Mouse (Mus musculus): Measurements from ENCODE around the gene Ipo11. TPM values are rescaled to one million over a fixed set of nuclear protein-coding genes. Genes with fewer than 3 reads are reported as not detected.
A peak's percentile ranks its signal among the peaks of the same experiment; 100 is the strongest.
"Not testable (repeated sequence)": the region's sequence is repeated elsewhere in the genome, so short reads cannot be mapped to it uniquely, and the experiment has no call there.

Ipo11 gene
- polyA plus RNA-seq, 1 experiment from 2014 or later = 55.9 TPM

DNA sequence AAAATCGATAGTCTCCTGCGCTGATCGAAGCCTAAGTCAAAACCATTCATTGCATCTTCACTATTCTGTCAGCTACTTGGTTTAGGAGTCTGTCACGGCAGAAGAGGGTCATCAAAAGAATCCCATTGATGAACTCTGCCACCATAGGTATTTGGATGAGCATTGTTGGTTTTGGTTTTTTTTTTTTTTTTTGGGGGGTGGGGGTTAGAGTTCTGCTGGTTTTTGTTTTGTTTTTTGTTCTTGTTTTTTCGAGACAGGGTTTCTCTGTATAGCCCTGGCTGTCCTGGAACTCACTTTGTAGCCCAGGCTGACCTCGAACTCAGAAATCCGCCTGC is 347 bp upstream of the Ipo11 start:
- Histone ChIP-seq H3K4me2 (replicated peaks) (peak overlapping the region; percentile 73), H3K27ac (no peak overlapping the region), H3K4me1 (peaks cover 5% of the 10 kb centered on the region; the same call in 1 of the 2 replicates), H3K9me3 (no peaks in the 10 kb centered on the region), H3K27me3 (replicated peaks) (no peaks in the 10 kb centered on the region), H3K9ac (no peak overlapping the region), H3K4me3 (peak overlapping the region; percentile 100), H3K36me3 (no peaks in the 10 kb centered on the region)
- WGBS = 27% methylated on average over 7 of the region's 7 CpGs
- ATAC-seq (ENCODE audit: low FRiP score, low read depth) = peak; percentile 25

- 0 out of 2 replicates have a peak overlapping the region, but pooled peaks have one; percentile 43 for H3K27ac ChIP-seq
- H3K36me3 ChIP-seq = no peaks in the 10 kb centered on the region
- no peaks in the 10 kb centered on the region for H3K27me3 ChIP-seq (replicated peaks)
- WGBS = 8% methylated on average over 9 of the region's 9 CpGs
- no peaks in the 10 kb centered on the region for H3K9me3 ChIP-seq
- H3K4me3 ChIP-seq = peak overlapping the region; percentile 100
- H3K4me1 ChIP-seq = peaks cover 5% of the 10 kb centered on the region; the same call in 1 of the 2 replicates
- ATAC-seq (ENCODE audit: low FRiP score, low read depth) = no peak
- H3K9ac ChIP-seq = peak overlapping the region; percentile 89
- peak overlapping the region; percentile 73 for H3K4me2 ChIP-seq (replicated peaks)
Observed at GRCm38 (mm10) chr13:106935871-106936255, 895 bp downstream of the Ipo11 start.

GRCm38 (mm10) chr13:106929201-106929600 is 7.6 kb downstream of the Ipo11 start:
- Histone ChIP-seq H3K27ac (no peak overlapping the region), H3K4me2 (replicated peaks) (no peak overlapping the region), H3K27me3 (replicated peaks) (no peaks in the 10 kb centered on the region), H3K9me3 (peaks cover 12% of the 10 kb centered on the region), H3K36me3 (peaks cover 10% of the 10 kb centered on the region), H3K4me3 (no peak overlapping the region), H3K9ac (no peak overlapping the region), H3K4me1 (no peaks in the 10 kb centered on the region)
- ATAC-seq (ENCODE audit: low FRiP score, low read depth) = no peak
- 96% methylated on average over 2 of the region's 2 CpGs for WGBS

DNA sequence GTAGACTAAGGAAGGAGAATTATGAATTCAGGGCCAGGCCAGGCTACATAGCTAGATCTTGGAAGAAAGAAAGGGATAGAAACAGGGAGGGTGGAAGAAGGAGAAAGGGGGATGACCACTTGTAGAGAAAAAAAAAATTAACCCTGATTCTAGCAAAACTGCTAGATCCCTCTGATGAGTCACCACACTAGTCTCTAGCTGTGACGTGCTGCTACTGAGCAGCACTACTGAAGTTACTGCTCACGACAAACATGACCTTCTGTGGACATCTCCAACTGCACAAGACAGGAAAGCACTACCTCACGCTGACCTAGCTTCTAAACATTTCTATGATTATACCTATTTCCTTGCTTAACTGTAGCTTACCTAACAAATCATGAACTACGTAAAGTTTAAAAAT is 8.5 kb downstream of the Ipo11 start:
- ATAC-seq (ENCODE audit: low FRiP score, low read depth) = no peak
- peaks cover 12% of the 10 kb centered on the region for H3K36me3 ChIP-seq

DNA sequence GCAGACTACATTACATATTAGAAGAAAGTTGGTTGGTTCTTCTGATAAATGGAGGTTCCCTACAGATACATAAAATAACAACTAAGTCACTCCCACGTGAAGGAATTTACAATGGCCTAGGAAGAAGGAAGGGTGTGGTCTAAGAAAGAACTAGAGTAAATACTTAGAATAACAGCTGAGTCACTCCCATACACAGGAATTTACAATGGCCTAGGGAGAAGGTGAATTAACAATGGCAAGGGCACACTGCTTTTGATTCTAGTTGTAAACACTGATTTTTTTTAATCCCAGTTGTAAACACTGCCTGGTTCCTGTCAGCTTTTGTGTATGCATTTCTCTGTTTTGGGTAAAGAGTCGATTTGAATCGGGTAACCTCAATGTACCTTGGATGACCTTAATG is 10.8 kb downstream of the Ipo11 start:
- H3K4me1 ChIP-seq; ATAC-seq (ENCODE audit: low FRiP score, low read depth); H3K9ac ChIP-seq; H3K27me3 ChIP-seq (replicated peaks); H3K27ac ChIP-seq; H3K4me2 ChIP-seq (replicated peaks); H3K4me3 ChIP-seq: not testable (repeated sequence)
- H3K36me3 ChIP-seq = peaks cover 25% of the 10 kb centered on the region
- H3K9me3 ChIP-seq = peaks cover 12% of the 10 kb centered on the region
- WGBS = 96% methylated on average over 3 of the region's 3 CpGs

More for the DNA sequence above, 8.5 kb downstream of the Ipo11 start:
- no peak overlapping the region for H3K4me2 ChIP-seq (replicated peaks)
- H3K4me3 ChIP-seq = no peak overlapping the region
- 98% methylated on average over 4 of the region's 4 CpGs for WGBS
- H3K9ac ChIP-seq = no peak overlapping the region
- no peaks in the 10 kb centered on the region for H3K4me1 ChIP-seq
- H3K27ac ChIP-seq = no peak overlapping the region
- peaks cover 12% of the 10 kb centered on the region for H3K9me3 ChIP-seq
- H3K27me3 ChIP-seq (replicated peaks) = no peaks in the 10 kb centered on the region

- no peaks in the 10 kb centered on the region for H3K27me3 ChIP-seq (replicated peaks)
- no peaks in the 10 kb centered on the region for H3K4me1 ChIP-seq
- 90% methylated on average over 7 of the region's 7 CpGs for WGBS
- peaks cover 19% of the 10 kb centered on the region for H3K36me3 ChIP-seq
- no peak for ATAC-seq (ENCODE audit: low FRiP score, low read depth)
- no peak overlapping the region for H3K4me2 ChIP-seq (replicated peaks)
- H3K9ac ChIP-seq = no peak overlapping the region
- H3K9me3 ChIP-seq = no peaks in the 10 kb centered on the region
- no peak overlapping the region for H3K4me3 ChIP-seq
- H3K27ac ChIP-seq = no peak overlapping the region
Observed at GRCm38 (mm10) chr13:106918322-106919050, 18.3 kb downstream of the Ipo11 start.

GRCm38 (mm10) chr13:106913125-106913736 is 23.5 kb downstream of the Ipo11 start:
- no peak overlapping the region for H3K9ac ChIP-seq
- H3K27ac ChIP-seq = no peak overlapping the region
- peaks cover 18% of the 10 kb centered on the region for H3K36me3 ChIP-seq
- no peak overlapping the region for H3K4me2 ChIP-seq (replicated peaks)
- H3K27me3 ChIP-seq (replicated peaks) = no peaks in the 10 kb centered on the region
- no peaks in the 10 kb centered on the region for H3K9me3 ChIP-seq
- H3K4me3 ChIP-seq = no peak overlapping the region
- 47% methylated on average over 3 of the region's 3 CpGs for WGBS
- H3K4me1 ChIP-seq = no peaks in the 10 kb centered on the region
- no peak for ATAC-seq (ENCODE audit: low FRiP score, low read depth)

DNA sequence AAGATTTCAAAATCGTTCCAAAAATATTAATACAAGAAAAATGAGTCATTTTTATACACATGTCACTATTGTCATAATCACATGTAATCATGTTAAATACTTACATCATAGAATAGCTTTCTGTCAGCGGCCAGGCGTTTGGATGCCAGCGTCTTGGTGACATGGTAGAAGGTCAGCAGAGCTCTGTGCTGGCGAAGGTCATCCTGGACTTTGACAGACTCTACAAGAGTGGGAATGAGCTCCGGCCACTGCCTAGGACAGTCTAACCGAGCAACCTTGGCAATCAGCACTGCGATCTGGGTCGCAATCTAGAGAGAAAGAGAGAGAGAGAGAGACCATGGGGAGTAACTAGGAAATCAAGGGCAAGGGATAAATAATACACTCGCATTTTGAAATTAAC is 26.7 kb downstream of the Ipo11 start:
- ATAC-seq (ENCODE audit: low FRiP score, low read depth) = no peak
- Histone ChIP-seq H3K4me3 (no peak overlapping the region), H3K4me2 (replicated peaks) (no peak overlapping the region), H3K36me3 (peaks cover 40% of the 10 kb centered on the region), H3K4me1 (no peaks in the 10 kb centered on the region), H3K27me3 (replicated peaks) (no peaks in the 10 kb centered on the region), H3K9ac (no peak overlapping the region), H3K27ac (no peak overlapping the region), H3K9me3 (no peaks in the 10 kb centered on the region)
- WGBS = 97% methylated on average over 10 of the region's 10 CpGs

- Histone ChIP-seq H3K4me1 (peaks cover 3% of the 10 kb centered on the region; the same call in 1 of the 2 replicates), H3K4me2 (replicated peaks) (no peak overlapping the region), H3K4me3 (no peak overlapping the region), H3K27me3 (replicated peaks) (no peaks in the 10 kb centered on the region), H3K9me3 (no peaks in the 10 kb centered on the region), H3K9ac (no peak overlapping the region), H3K27ac (no peak overlapping the region), H3K36me3 (peaks cover 40% of the 10 kb centered on the region)
- no peak for ATAC-seq (ENCODE audit: low FRiP score, low read depth)
- 98% methylated on average over 4 of the region's 4 CpGs for WGBS
Observed at GRCm38 (mm10) chr13:106907273-106907672, 29.5 kb downstream of the Ipo11 start.

- H3K4me2 ChIP-seq (replicated peaks); H3K27ac ChIP-seq; H3K9ac ChIP-seq; H3K9me3 ChIP-seq; H3K4me3 ChIP-seq; ATAC-seq (ENCODE audit: low FRiP score, low read depth); H3K27me3 ChIP-seq (replicated peaks); H3K4me1 ChIP-seq: not testable (repeated sequence)
- 86% methylated on average over 6 of the region's 6 CpGs for WGBS
- H3K36me3 ChIP-seq = peaks cover 39% of the 10 kb centered on the region
Observed at GRCm38 (mm10) chr13:106905154-106905553, 31.6 kb downstream of the Ipo11 start.

DNA sequence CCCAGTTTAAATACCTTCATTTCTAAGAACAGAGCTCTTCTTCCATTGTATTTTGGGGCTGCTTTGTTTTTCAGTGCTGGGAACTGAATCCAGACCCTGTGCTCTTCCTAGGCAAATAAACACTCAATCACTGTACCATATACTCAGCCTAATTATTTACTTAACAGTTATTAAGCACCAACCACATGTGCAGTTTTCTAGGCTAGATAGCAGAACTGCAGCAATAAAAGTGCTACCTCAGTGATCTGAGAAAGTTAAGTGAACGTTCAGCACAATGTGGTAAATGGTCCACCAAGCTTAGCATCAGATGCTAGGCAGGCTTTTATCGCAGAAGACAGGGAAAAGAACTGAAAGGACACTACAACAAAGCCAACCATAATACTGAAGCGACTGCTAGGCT is 32.1 kb downstream of the Ipo11 start:
- H3K36me3 ChIP-seq = peaks cover 38% of the 10 kb centered on the region
- no peak for ATAC-seq (ENCODE audit: low FRiP score, low read depth)
- H3K4me1 ChIP-seq = peaks cover 3% of the 10 kb centered on the region; the same call in 1 of the 2 replicates
- WGBS = 79% methylated on average over 3 of the region's 3 CpGs
- no peaks in the 10 kb centered on the region for H3K9me3 ChIP-seq
- no peak overlapping the region for H3K4me3 ChIP-seq
- H3K27me3 ChIP-seq (replicated peaks) = no peaks in the 10 kb centered on the region
- H3K9ac ChIP-seq = no peak overlapping the region
- H3K27ac ChIP-seq = no peak overlapping the region
- no peak overlapping the region for H3K4me2 ChIP-seq (replicated peaks)

- H3K27me3 ChIP-seq (replicated peaks) = no peaks in the 10 kb centered on the region
- no peak overlapping the region for H3K4me3 ChIP-seq
- H3K4me2 ChIP-seq (replicated peaks) = no peak overlapping the region
- H3K4me1 ChIP-seq = no peaks in the 10 kb centered on the region
- WGBS = 96% methylated on average over 2 of the region's 2 CpGs
- peaks cover 24% of the 10 kb centered on the region for H3K36me3 ChIP-seq
- no peak overlapping the region for H3K27ac ChIP-seq
- no peak overlapping the region for H3K9ac ChIP-seq
- no peak for ATAC-seq (ENCODE audit: low FRiP score, low read depth)
- no peaks in the 10 kb centered on the region for H3K9me3 ChIP-seq
Observed at GRCm38 (mm10) chr13:106894284-106894683, 42.5 kb downstream of the Ipo11 start.

- Histone ChIP-seq H3K36me3 (peaks cover 24% of the 10 kb centered on the region), H3K9me3 (no peaks in the 10 kb centered on the region), H3K4me2 (replicated peaks) (no peak overlapping the region), H3K9ac (no peak overlapping the region), H3K4me1 (no peaks in the 10 kb centered on the region), H3K27ac (no peak overlapping the region), H3K4me3 (no peak overlapping the region), H3K27me3 (replicated peaks) (no peaks in the 10 kb centered on the region)
- 93% methylated on average over 5 of the region's 5 CpGs for WGBS
- no peak for ATAC-seq (ENCODE audit: low FRiP score, low read depth)
Observed at GRCm38 (mm10) chr13:106893701-106894100, 43.1 kb downstream of the Ipo11 start.

Data from neural tube, embryonic 12.5 days (tissue).